Mouse (Mus musculus) lung, postnatal 36 days (tissue): Measurements from ENCODE around the gene Gm45021.
A peak's percentile ranks its signal among the peaks of the same experiment; 100 is the strongest.

ENCODE experiments used
- DNase-seq: peaks from one replicate; pipeline ENCODE4 v3.0.0; 2022; ENCODE audit warnings: mixed read lengths

The Gm45021 gene

GRCm38 (mm10) chr6:48573280-48573679 is 16.1 kb upstream of the Gm45021 start:
- DNase-seq = peak; percentile 30

GRCm38 (mm10) chr6:48573981-48574380 is 15.4 kb upstream of the Gm45021 start:
- DNase-seq = no peak

- DNase-seq = no peak
Measured at GRCm38 (mm10) chr6:48578736-48579135, 10.7 kb upstream of the Gm45021 start.

- peak; percentile 48 for DNase-seq
Measured at GRCm38 (mm10) chr6:48579215-48579648, 10.2 kb upstream of the Gm45021 start.

- DNase-seq = no peak
Measured at GRCm38 (mm10) chr6:48581257-48581656, 8.2 kb upstream of the Gm45021 start.

- DNase-seq = peak; percentile 79
Measured at GRCm38 (mm10) chr6:48582037-48582436, 7.4 kb upstream of the Gm45021 start.

- no peak for DNase-seq
Measured at GRCm38 (mm10) chr6:48591221-48591845, 1.9 kb downstream of the Gm45021 start.

GRCm38 (mm10) chr6:48591871-48592270 is 2.5 kb downstream of the Gm45021 start:
- no peak for DNase-seq

- DNase-seq = peak; percentile 92
Measured at GRCm38 (mm10) chr6:48593158-48594042, 4.0 kb downstream of the Gm45021 start, which contains the start of the genes Repin1 and Gm44965. Repin1 (plus strand) TSS chr6:48593883. Gm44965 (plus strand) TSS chr6:48593941.

GRCm38 (mm10) chr6:48594043-48594738 is 4.8 kb downstream of the Gm45021 start:
- DNase-seq = peak; percentile 27

- no peak for DNase-seq
Measured at GRCm38 (mm10) chr6:48595278-48595677, 5.9 kb downstream of the Gm45021 start.

- DNase-seq = no peak
Measured at GRCm38 (mm10) chr6:48596545-48597232, 7.3 kb downstream of the Gm45021 start.

- no peak for DNase-seq
Measured at GRCm38 (mm10) chr6:48597233-48597625, 7.8 kb downstream of the Gm45021 start.

- no peak for DNase-seq
Measured at GRCm38 (mm10) chr6:48600594-48600993, 11.2 kb downstream of the Gm45021 start.

GRCm38 (mm10) chr6:48601271-48602079 is 12.1 kb downstream of the Gm45021 start, which contains the start of gene Zfp775:
Zfp775 (plus strand) TSS chr6:48602063.
- peak; percentile 98 for DNase-seq

GRCm38 (mm10) chr6:48602080-48602741 is 12.8 kb downstream of the Gm45021 start:
- peak; percentile 60 for DNase-seq

GRCm38 (mm10) chr6:48608124-48608523 is 18.7 kb downstream of the Gm45021 start:
- DNase-seq = no peak

- DNase-seq = no peak
Measured at GRCm38 (mm10) chr6:48609512-48609911, 20.1 kb downstream of the Gm45021 start.

GRCm38 (mm10) chr6:48610657-48611056 is 21.2 kb downstream of the Gm45021 start:
- no peak for DNase-seq

- DNase-seq = no peak
Measured at GRCm38 (mm10) chr6:48613464-48613863, 24.1 kb downstream of the Gm45021 start.

- DNase-seq = no peak
Measured at GRCm38 (mm10) chr6:48614756-48615155, 25.3 kb downstream of the Gm45021 start.
